8 mouse cellular contexts compared by ENCODE assay signal in genomic region chr8:11635611-11636081, GRCm38 (mm10). TPM values are rescaled to one million over a fixed set of nuclear protein-coding genes. Genes with fewer than 3 reads are reported as not detected.
A peak's percentile ranks its signal among the peaks of the same experiment; 100 is the strongest.
DNase-seq lines count a peak whose midpoint lies in the region; ATAC-seq lines count a peak whose summit lies in the region.

Gene Ankrd10 (minus strand): TSS chr8:11635757.

- H3K27ac ChIP-seq in intestine, embryonic 14.5 days (ENCODE audit: low read depth): peak within 1 kb of the TSS; percentile 98

- no peaks in the 10 kb centered on the region for H3K27me3 ChIP-seq in intestine, embryonic 14.5 days (replicated peaks; ENCODE audit: control insufficient read depth, insufficient read depth, low read length)

- WGBS in intestine, embryonic 14.5 days: under 1% methylated on average over 39 of the region's 40 CpGs

- ATAC-seq in intestine, embryonic 14.5 days (replicated peaks; ENCODE audit: low FRiP score, low TSS enrichment, low read depth): peak; percentile 93

- intact Hi-C loops in left cerebral cortex, postnatal 14 days (cut with DNase I): loop anchor here (2.0 to 5.0 kb wide), 2 partner anchors 62 to 79 kb away; no protein-coding TSS in a partner anchor

- peak within 1 kb of the TSS; percentile 94 for H3K4me3 ChIP-seq in intestine, embryonic 14.5 days (ENCODE audit: low read depth, low read length)

- no peaks in the 10 kb centered on the region for H3K9me3 ChIP-seq in intestine, embryonic 14.5 days (ENCODE audit: control insufficient read depth, low read length)

- peak; percentile 95 to 96 for DNase-seq in adrenal gland, adult 18-20 months (ENCODE audit: low spot score in 2 of 2)
- DNase-seq in embryo, embryonic 11 days: peak; percentile 99
- peak; percentile 98 for DNase-seq in gastrocnemius, postnatal 25 days
- DNase-seq in intestine, embryonic 14.5 days (ENCODE audit: low spot score): peak; percentile 96
- peak; percentile 92 to 94 for DNase-seq in left cerebral cortex, postnatal 14 days (ENCODE audit: low spot score in 2 of 2)
- peak; percentile 98 for DNase-seq in mesoderm, embryonic 11.5 days (ENCODE audit: low read depth, low spot score)
- peak; percentile 94 to 96 for DNase-seq in right cerebral cortex, postnatal 36 days (ENCODE audit: low spot score in 2 of 2)
- DNase-seq in yolk sac, embryonic 10.5 days (ENCODE audit: low spot score): peak; percentile 97

- peaks cover 21% of the 10 kb centered on the region for H3K36me3 ChIP-seq in intestine, embryonic 14.5 days (ENCODE audit: control insufficient read depth, insufficient read depth, low read length)

- peak within 1 kb of the TSS; percentile 97 for H3K9ac ChIP-seq in intestine, embryonic 14.5 days (ENCODE audit: low read length)

- H3K4me1 ChIP-seq in intestine, embryonic 14.5 days (replicated peaks; ENCODE audit: control insufficient read depth, insufficient read depth, low read length): peaks cover 21% of the 10 kb centered on the region

- H3K4me2 ChIP-seq in intestine, embryonic 14.5 days (ENCODE audit: low read length): peak within 1 kb of the TSS; percentile 90

RNA-seq across cellular contexts. Expression of gene Ankrd10, which starts in this region (rescaled TPM):
- total RNA-seq in adrenal gland, adult 18-20 months (2021): 10 to 100 TPM; 39.5 to 46.3 TPM
- 10 to 100 TPM; 18.0 to 19.9 TPM for total RNA-seq in gastrocnemius, postnatal 25 days (2021)
- polyA plus RNA-seq in intestine, embryonic 14.5 days (2014; fragmentation: Nextera tagmentation; extraction: Ambion mirVana): 103 and 119 TPM in 2 replicates
- total RNA-seq in left cerebral cortex, postnatal 14 days (2021): 10 to 100 TPM; 50.7 to 61.4 TPM

Comparison
In these comparisons a context has a peak if more than half of its experiments do, and no peak if none do; other contexts are left out.
1. Peak in every context shown above with its lines: DNase-seq, ATAC-seq, H3K4me3 ChIP-seq and H3K27ac ChIP-seq.